Mouse (Mus musculus): Measurements from ENCODE around the gene Miox.

GRCm38 (mm10) chr15:89288227-89288767 lies 45.9 kb upstream of the Miox start:
- TF ChIP-seq CTCF (IDR thresholded peaks at IDR 0.05 in 2 of 3, conservative IDR thresholded peaks at IDR 0.05 in 1 of 3; ENCODE audit: control insufficient read depth in 1 of 3, insufficient read depth in 1 of 3, low read depth in 2 of 3, low read length in 3 of 3, poor library complexity in 1 of 3, severe bottlenecking in 1 of 3) (no peak), E2F4 (IDR thresholded peaks at IDR 0.05; ENCODE audit: borderline replicate concordance, low read depth, low read length) (no peak), KAT2A (conservative IDR thresholded peaks at IDR 0.05; ENCODE audit: low read depth, low read length) (no peak)

Measured in MEL (cell line).